Mouse (Mus musculus) embryonic facial prominence, embryonic 11.5 days (tissue): ENCODE measurements around the gene C2cd5. TPM values are rescaled to one million over a fixed set of nuclear protein-coding genes. Genes with fewer than 3 reads are reported as not detected.

Experiments used
- ATAC-seq: fragments of 200-750 bp; cut with Nextera tagmentation; replicated peaks from 2 replicates; pipeline ENCODE4 v1.8.0; 2017; ENCODE audit warnings: low read depth; ENCODE audit not compliant: insufficient number of reproducible peaks, low FRiP score, low TSS enrichment
- DNase-seq: peaks from one replicate; pipeline ENCODE4 v3.0.0-alpha.2; 2015; ENCODE audit warnings: low spot score
- H3K27ac ChIP-seq: fragments of 300-500 bp; sonication (generic); replicated peaks from 2 replicates; pipeline ENCODE4 v1.5.1; 2014; ENCODE audit warnings: mild to moderate bottlenecking, low read depth, low read length, control low read depth
- H3K27me3 ChIP-seq: fragments of 300-500 bp; sonication (generic); 2 replicates; pipeline ENCODE4 v1.6.1; 2014; ENCODE audit warnings: mild to moderate bottlenecking, low read length, moderate library complexity, mixed read lengths; ENCODE audit not compliant: control insufficient read depth, insufficient read depth
- H3K36me3 ChIP-seq: fragments of 300-500 bp; sonication (generic); replicated peaks from 2 replicates; pipeline ENCODE4 v1.6.1; 2014; ENCODE audit warnings: low read depth, mild to moderate bottlenecking, low read length, moderate library complexity, mixed read lengths; ENCODE audit not compliant: control insufficient read depth, insufficient read depth
- H3K4me1 ChIP-seq: fragments of 300-500 bp; sonication (generic); 2 replicates; pipeline ENCODE4 v1.6.1; 2014; ENCODE audit warnings: low read length, mixed read lengths; ENCODE audit not compliant: control insufficient read depth, insufficient read depth
- H3K4me2 ChIP-seq: fragments of 300-500 bp; sonication (generic); 2 replicates; pipeline ENCODE4 v1.6.1; 2014; ENCODE audit warnings: low read depth, mild to moderate bottlenecking, control low read depth, low read length, moderate library complexity
- H3K4me3 ChIP-seq: fragments of 300-500 bp; sonication (generic); 2 replicates; pipeline ENCODE4 v1.5.1; 2014; ENCODE audit warnings: low read depth, low read length, control low read depth
- H3K9ac ChIP-seq: fragments of 300-500 bp; sonication (generic); replicated peaks from 2 replicates; pipeline ENCODE4 v1.6.1; 2014; ENCODE audit warnings: mild to moderate bottlenecking, control low read depth, low read length
- H3K9me3 ChIP-seq: fragments of 300-500 bp; sonication (generic); replicated peaks from 2 replicates; pipeline ENCODE4 v1.6.1; 2016; ENCODE audit warnings: mild to moderate bottlenecking, low read length, inconsistent platforms, mixed read lengths; ENCODE audit not compliant: control insufficient read depth
- WGBS: fragments of 180-500 bp; shearing (Covaris S2); extraction: QIAGEN DNeasy Blood & Tissue Kit; methylation state at CpG from one replicate; pipeline ENCODE4 v1.1.7; 2014; 5-methylcytosine and 5-hydroxymethylcytosine counted together
- polyA plus RNA-seq: library from polyadenylated mRNA; unstranded; fragments of >200 nt; fragmentation: Nextera tagmentation; extraction: Ambion mirVana; gene quantifications from 2 replicates; pipeline ENCODE4 v1.2.1, GENCODE M21; 2014

The C2cd5 gene
- polyA plus RNA-seq, 1 experiment from 2014 or later = 22.4 TPM

DNA sequence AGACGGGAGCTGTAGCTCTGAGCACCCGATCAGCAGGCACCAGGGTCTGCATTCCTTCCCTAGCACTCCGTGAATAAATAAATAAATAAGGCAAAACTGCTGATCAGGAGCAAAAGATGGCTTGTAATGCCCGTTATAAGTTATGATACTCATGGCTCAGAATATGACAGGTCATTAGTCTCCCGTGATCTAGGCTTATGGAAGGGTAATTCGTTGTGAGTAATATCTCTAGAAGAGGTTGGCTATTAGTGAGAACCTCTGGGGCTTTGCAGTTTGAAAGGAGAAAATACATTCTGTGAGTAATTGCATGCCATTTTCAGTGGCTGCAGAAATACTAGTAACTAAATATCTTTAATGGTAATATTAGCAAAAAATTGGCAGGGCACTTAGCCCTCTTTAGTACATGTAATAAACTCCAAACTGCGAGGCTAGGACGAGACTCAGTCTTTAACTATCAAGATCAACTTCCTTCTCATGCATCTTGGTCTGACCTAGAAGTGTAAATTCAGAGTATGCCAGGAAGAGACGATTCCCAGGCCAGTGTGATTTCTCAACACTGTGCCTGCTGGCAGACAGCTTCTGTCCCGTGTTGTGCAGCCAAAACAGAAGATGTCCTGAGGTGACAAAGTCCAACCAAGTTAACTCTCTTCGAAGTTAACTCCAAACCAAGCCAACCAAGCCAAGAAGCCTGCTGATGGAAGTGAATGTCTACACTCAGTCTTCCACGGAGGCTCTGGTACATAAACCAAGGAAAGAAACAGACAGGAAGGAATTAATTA is 101.5 kb downstream of the C2cd5 start:
- Histone ChIP-seq H3K4me2 (no peak overlapping the region), H3K9ac (no peak overlapping the region), H3K9me3 (no peaks in the 10 kb centered on the region), H3K4me1 (no peaks in the 10 kb centered on the region), H3K27ac (no peak overlapping the region), H3K4me3 (no peak overlapping the region), H3K36me3 (no peaks in the 10 kb centered on the region), H3K27me3 (no peaks in the 10 kb centered on the region)
- 74% methylated on average over 12 of the region's 12 CpGs for WGBS
- ATAC-seq (no peak), DNase-seq (no peak)

DNA sequence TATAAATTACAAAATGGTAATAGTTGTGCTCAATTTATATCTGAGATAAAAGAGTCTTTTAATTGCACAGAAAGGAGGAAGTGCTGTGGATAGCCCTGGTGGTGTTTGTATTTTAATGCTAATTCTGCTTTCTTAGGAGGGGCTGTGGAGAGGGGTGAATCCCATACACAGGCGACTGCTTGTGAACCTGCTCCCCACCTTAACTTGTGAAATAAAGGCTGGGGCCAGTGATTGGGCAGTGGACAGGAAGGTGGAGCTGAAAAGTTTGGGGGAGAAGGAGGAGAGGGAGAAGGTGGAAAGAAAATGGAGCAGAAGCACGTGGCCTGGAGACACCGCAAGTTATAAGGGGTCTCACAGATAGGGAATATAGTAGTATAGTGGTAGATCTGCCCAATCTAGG is 103.1 kb downstream of the C2cd5 start:
- WGBS = 68% methylated on average over 3 of the region's 3 CpGs
- Histone ChIP-seq H3K27ac (no peak overlapping the region), H3K36me3 (no peaks in the 10 kb centered on the region), H3K4me3 (no peak overlapping the region), H3K4me2 (no peak overlapping the region), H3K4me1 (no peaks in the 10 kb centered on the region), H3K9ac (no peak overlapping the region), H3K27me3 (no peaks in the 10 kb centered on the region), H3K9me3 (no peaks in the 10 kb centered on the region)
- no peak for DNase-seq
- no peak for ATAC-seq

DNA sequence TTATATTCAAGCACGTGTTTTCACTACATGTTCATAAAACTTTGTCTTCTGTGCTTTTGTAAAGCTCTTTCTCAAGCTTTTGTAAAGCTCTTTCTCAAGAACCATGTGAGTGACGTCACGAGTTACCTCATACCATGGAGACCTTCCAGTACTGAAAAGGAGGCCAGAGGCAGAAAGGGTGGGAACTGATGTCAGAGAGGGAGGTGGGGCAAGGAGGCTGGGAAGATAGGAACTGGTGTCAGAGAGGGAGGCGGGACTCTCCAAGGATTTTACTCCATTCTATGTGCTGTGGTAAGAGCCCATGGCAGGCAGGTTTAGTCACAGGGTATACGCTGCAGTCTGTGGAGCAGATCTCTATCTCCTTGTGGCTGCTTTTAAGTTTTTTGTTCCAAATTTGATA is 104.4 kb downstream of the C2cd5 start:
- Histone ChIP-seq H3K36me3 (no peaks in the 10 kb centered on the region), H3K4me1 (no peaks in the 10 kb centered on the region), H3K4me3 (no peak overlapping the region), H3K27ac (no peak overlapping the region), H3K27me3 (no peaks in the 10 kb centered on the region), H3K9ac (no peak overlapping the region), H3K9me3 (no peaks in the 10 kb centered on the region), H3K4me2 (no peak overlapping the region)
- 74% methylated on average over 5 of the region's 5 CpGs for WGBS
- DNase-seq = no peak
- ATAC-seq = no peak

DNA sequence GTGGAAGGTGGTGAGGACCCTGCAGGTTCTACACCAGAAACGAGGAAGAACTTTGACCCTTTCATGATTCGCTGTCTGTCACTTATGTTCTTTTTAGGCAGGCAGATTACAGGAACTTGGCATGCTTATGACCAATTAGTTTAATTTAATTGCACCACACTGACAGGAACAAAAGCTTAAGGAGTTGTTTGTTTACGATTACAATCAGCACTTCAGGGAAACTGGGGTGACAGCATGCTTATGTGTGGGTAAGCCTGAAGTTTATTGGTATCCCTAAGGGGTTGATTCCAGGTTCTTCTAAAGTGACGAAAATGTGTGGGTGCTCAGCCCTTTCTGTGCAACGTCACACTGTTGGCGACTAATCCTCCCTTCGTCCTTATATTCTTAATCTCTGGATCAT is 105.1 kb downstream of the C2cd5 start:
- DNase-seq (no peak), ATAC-seq (no peak)
- H3K9ac ChIP-seq = no peak overlapping the region
- H3K4me2 ChIP-seq = no peak overlapping the region
- 60% methylated on average over 7 of the region's 7 CpGs for WGBS
- H3K9me3 ChIP-seq = no peaks in the 10 kb centered on the region
- no peak overlapping the region for H3K4me3 ChIP-seq
- H3K27ac ChIP-seq = no peak overlapping the region
- H3K27me3 ChIP-seq = no peaks in the 10 kb centered on the region
- H3K36me3 ChIP-seq = no peaks in the 10 kb centered on the region
- H3K4me1 ChIP-seq = no peaks in the 10 kb centered on the region

DNA sequence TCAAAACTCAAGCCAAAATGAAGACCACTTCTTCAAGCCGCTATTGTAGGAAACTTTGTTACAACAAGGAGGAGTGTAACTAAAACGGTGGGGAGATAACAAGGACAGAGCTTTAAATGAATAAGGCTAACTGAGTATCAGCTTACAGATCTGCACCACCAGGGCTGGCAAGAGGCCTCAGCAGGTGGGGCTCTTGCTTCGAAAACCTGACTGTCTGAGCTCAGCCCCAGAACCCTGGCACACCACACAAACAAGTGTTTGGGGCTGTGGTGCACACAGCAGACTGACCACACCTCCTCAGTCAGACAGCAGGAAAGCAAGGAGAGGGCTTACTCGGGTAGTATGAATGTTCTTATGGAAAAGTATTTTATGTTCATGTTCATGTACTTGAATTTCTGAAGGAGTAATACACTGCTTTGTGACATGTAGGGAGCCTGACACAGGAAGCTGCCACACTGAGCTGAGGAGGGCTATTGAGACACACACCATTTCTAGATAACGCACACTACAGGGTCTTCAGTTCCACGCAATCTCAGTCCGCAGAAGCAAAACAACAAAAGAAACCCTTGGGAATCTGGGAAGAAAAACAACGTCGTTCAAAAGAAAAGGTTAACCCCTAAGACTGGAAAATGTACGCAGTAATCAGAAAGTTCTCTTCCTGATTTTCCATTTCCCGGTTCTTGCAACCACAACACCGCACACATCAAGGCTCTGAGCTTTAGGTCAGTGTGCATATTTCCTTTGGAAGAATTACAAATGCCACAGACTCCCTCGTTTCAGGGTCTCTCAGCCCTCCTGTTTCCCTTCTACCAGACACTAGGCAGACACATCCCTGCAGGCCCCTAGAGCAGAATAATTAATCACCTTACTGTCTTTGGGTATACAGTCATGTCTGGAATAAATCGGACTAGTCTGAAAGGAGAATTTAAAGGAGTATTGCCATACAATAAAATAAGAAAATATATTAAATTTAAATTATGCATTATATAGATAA is 105.9 kb downstream of the C2cd5 start:
- WGBS = 33% methylated on average over 14 of the region's 14 CpGs
- no peak overlapping the region for H3K4me2 ChIP-seq
- DNase-seq = no peak
- no peaks in the 10 kb centered on the region for H3K36me3 ChIP-seq
- H3K27me3 ChIP-seq = no peaks in the 10 kb centered on the region
- H3K9me3 ChIP-seq = no peaks in the 10 kb centered on the region
- no peaks in the 10 kb centered on the region for H3K4me1 ChIP-seq
- no peak overlapping the region for H3K4me3 ChIP-seq
- H3K9ac ChIP-seq = no peak overlapping the region
- ATAC-seq = 0 out of 2 replicates have a peak, but pooled peaks have one; percentile 42
- no peak overlapping the region for H3K27ac ChIP-seq

DNA sequence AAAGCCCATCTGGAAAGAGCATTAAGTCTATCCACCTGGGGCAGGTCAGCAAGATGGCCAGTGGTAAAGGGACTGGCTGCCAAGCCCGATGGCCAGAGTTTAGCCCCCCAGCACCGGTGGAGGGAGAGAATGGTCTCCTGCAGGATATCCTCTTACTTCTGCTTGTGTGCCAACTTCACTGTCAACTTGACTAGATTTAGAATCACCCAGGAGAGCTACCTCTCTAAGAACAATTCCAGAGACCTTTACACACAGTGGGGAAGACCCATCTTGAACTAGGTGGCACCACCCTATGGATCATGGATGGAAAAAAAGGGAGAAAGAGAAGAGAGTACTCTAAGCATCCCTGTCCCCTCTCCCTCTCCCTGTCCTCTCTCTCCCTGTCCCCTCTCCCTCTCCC is 107.0 kb downstream of the C2cd5 start:
- Histone ChIP-seq H3K4me2 (no peak overlapping the region), H3K27me3 (no peaks in the 10 kb centered on the region), H3K4me3 (no peak overlapping the region), H3K4me1 (no peaks in the 10 kb centered on the region), H3K36me3 (no peaks in the 10 kb centered on the region), H3K9ac (no peak overlapping the region), H3K9me3 (no peaks in the 10 kb centered on the region), H3K27ac (no peak overlapping the region)
- ATAC-seq (no peak), DNase-seq (no peak)
- 68% methylated on average over 2 of the region's 2 CpGs for WGBS

DNA sequence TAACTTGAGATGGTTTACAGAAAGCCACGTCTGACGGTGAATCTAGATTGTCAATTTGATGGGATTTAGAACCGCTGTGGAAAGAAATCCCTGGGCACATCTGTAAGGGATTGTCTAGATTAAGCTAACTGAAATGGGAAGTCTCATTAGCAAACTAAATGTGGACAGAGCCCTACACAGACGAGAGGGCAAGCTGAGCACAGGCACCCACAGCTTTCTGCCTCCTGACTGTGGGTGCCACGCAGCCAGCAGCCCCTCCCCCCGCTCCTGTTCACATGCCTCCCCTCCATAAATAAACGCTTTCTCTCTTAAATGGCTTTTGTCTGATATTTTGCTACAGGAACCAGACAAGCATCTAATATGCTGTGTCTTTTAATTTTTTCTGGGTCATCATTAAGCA is 107.8 kb downstream of the C2cd5 start:
- H3K36me3 ChIP-seq = no peaks in the 10 kb centered on the region
- H3K27ac ChIP-seq = no peak overlapping the region
- no peaks in the 10 kb centered on the region for H3K4me1 ChIP-seq
- no peak overlapping the region for H3K9ac ChIP-seq
- H3K4me3 ChIP-seq = no peak overlapping the region
- ATAC-seq (no peak), DNase-seq (peak; percentile 33)
- 49% methylated on average over 7 of the region's 7 CpGs for WGBS
- no peaks in the 10 kb centered on the region for H3K9me3 ChIP-seq
- no peaks in the 10 kb centered on the region for H3K27me3 ChIP-seq
- no peak overlapping the region for H3K4me2 ChIP-seq
